Mouse (Mus musculus) MEL (cell line): ENCODE measurements around the gene Igsf8. TPM values are rescaled to one million over a fixed set of nuclear protein-coding genes. Genes with fewer than 3 reads are reported as not detected.

Source experiments
- DNase-seq: peaks from one replicate; pipeline ENCODE4 v3.0.0; 2011; ENCODE audit warnings: low read depth, low spot score
- H3K27ac ChIP-seq: 2 replicates; pipeline ENCODE4 v1.5.1; 2012; ENCODE audit warnings: low read depth, mild to moderate bottlenecking, control low read depth, low read length, moderate library complexity; ENCODE audit not compliant: control insufficient read depth
- H3K27me3 ChIP-seq, 2 experiments: fragments of 150-350 bp in 1 of 2; sonication (generic) in 1 of 2; 2 replicates each; pipeline ENCODE4 v1.6.1; 2012; ENCODE audit warnings: low read length in 2 of 2, mild to moderate bottlenecking in 2 of 2, improper control_type of control experiment in 1 of 2, moderate library complexity in 1 of 2; ENCODE audit not compliant: insufficient read depth in 2 of 2, control insufficient read depth in 1 of 2
- H3K36me3 ChIP-seq, 2 experiments: 2 replicates each; pipeline ENCODE4 v1.6.1; 2012 to 2014; ENCODE audit warnings: low read length in 2 of 2, improper control_type of control experiment in 1 of 2, inconsistent platforms in 1 of 2, mild to moderate bottlenecking in 1 of 2; ENCODE audit not compliant: insufficient read depth in 2 of 2, control insufficient read depth in 1 of 2
- H3K4me1 ChIP-seq, 2 experiments: fragments of 150-350 bp in 1 of 2; sonication (generic) in 1 of 2; 2 replicates each; pipeline ENCODE4 v1.6.1; 2012; ENCODE audit warnings: low read length in 2 of 2, improper control_type of control experiment in 1 of 2, mild to moderate bottlenecking in 1 of 2; ENCODE audit not compliant: insufficient read depth in 2 of 2, control insufficient read depth in 1 of 2
- H3K4me3 ChIP-seq, 2 experiments: fragments of 150-350 bp in 1 of 2; sonication (generic) in 1 of 2; 2 replicates each; pipeline ENCODE4 v1.5.1; 2012; ENCODE audit warnings: low read depth in 2 of 2, low read length in 2 of 2, mild to moderate bottlenecking in 2 of 2, moderate library complexity in 2 of 2, control low read depth in 1 of 2, improper control_type of control experiment in 1 of 2; ENCODE audit not compliant: control insufficient read depth in 1 of 2, insufficient read depth in 1 of 2
- H3K79me2 ChIP-seq: 2 replicates; pipeline ENCODE4 v1.6.1; 2012; ENCODE audit warnings: mild to moderate bottlenecking, low read length, moderate library complexity; ENCODE audit not compliant: control insufficient read depth, poor library complexity, insufficient read depth
- H3K9ac ChIP-seq: 2 replicates; pipeline ENCODE4 v1.6.1; 2012; ENCODE audit warnings: low read depth, mild to moderate bottlenecking, control low read depth, low read length, moderate library complexity; ENCODE audit not compliant: control insufficient read depth, poor library complexity, severe bottlenecking
- H3K9me3 ChIP-seq: fragments of 150-350 bp; sonication (generic); replicated peaks from 2 replicates; pipeline ENCODE4 v1.6.1; 2012; ENCODE audit warnings: mild to moderate bottlenecking, low read length, improper control_type of control experiment, moderate library complexity; ENCODE audit not compliant: insufficient read depth
- CHD1 ChIP-seq: IDR thresholded peaks from 2 replicates; pipeline ENCODE4 v1.6.1; 2012; ENCODE audit warnings: low read depth, mild to moderate bottlenecking, inconsistent platforms, low read length, improper control_type of control experiment
- CHD2 ChIP-seq: IDR thresholded peaks from 2 replicates; pipeline ENCODE4 v1.6.1; 2011; ENCODE audit warnings: low read length, improper control_type of control experiment
- E2F4 ChIP-seq: IDR thresholded peaks from 2 replicates; pipeline ENCODE4 v1.6.1; 2011; ENCODE audit warnings: low read depth, low read length, improper control_type of control experiment, borderline replicate concordance
- ETS1 ChIP-seq: IDR thresholded peaks from 2 replicates; pipeline ENCODE4 v1.6.1; 2012; ENCODE audit warnings: low read depth, mild to moderate bottlenecking, inconsistent platforms, low read length, improper control_type of control experiment, moderate library complexity
- GABPA ChIP-seq: IDR thresholded peaks from 2 replicates; pipeline ENCODE4 v1.6.1; 2012; ENCODE audit warnings: low read depth, mild to moderate bottlenecking, inconsistent platforms, low read length, improper control_type of control experiment, moderate library complexity
- GATA1 ChIP-seq: IDR thresholded peaks from 2 replicates; pipeline ENCODE4 v1.6.1; 2011; ENCODE audit warnings: low read depth, low read length, improper control_type of control experiment
- MAFK ChIP-seq: IDR thresholded peaks from 2 replicates; pipeline ENCODE4 v1.6.1; 2011; ENCODE audit warnings: low read depth, mild to moderate bottlenecking, low read length, improper control_type of control experiment, borderline replicate concordance
- MAZ ChIP-seq: IDR thresholded peaks from 2 replicates; pipeline ENCODE4 v1.6.1; 2012; ENCODE audit warnings: low read depth, mild to moderate bottlenecking, inconsistent platforms, low read length, improper control_type of control experiment
- MYB ChIP-seq: IDR thresholded peaks from 2 replicates; pipeline ENCODE4 v1.6.1; 2011; ENCODE audit warnings: mild to moderate bottlenecking, low read depth, low read length, improper control_type of control experiment
- NELFE ChIP-seq: IDR thresholded peaks from 2 replicates; pipeline ENCODE4 v1.6.1; 2011; ENCODE audit warnings: low read depth, low read length, improper control_type of control experiment
- NRF1 ChIP-seq: IDR thresholded peaks from 2 replicates; pipeline ENCODE4 v1.6.1; 2014; ENCODE audit warnings: low read depth, mild to moderate bottlenecking, inconsistent platforms, low read length, improper control_type of control experiment, moderate library complexity; ENCODE audit not compliant: poor library complexity, insufficient read depth, severe bottlenecking
- POLR2AphosphoS5 ChIP-seq: IDR thresholded peaks from 2 replicates; pipeline ENCODE4 v1.6.1; 2012; ENCODE audit warnings: low read depth, borderline replicate concordance, mild to moderate bottlenecking, inconsistent platforms, low read length, moderate library complexity, mixed read lengths
- SIN3A ChIP-seq: IDR thresholded peaks from 2 replicates; pipeline ENCODE4 v1.6.1; 2012; ENCODE audit warnings: low read length, improper control_type of control experiment, inconsistent platforms
- TCF12 ChIP-seq: IDR thresholded peaks from 2 replicates; pipeline ENCODE4 v1.6.1; 2014; ENCODE audit warnings: low read depth, mild to moderate bottlenecking, inconsistent platforms, low read length, improper control_type of control experiment, moderate library complexity
- UBTF ChIP-seq: IDR thresholded peaks from 2 replicates; pipeline ENCODE4 v1.6.1; 2012; ENCODE audit warnings: low read depth, mild to moderate bottlenecking, inconsistent platforms, low read length, improper control_type of control experiment, moderate library complexity, borderline replicate concordance; ENCODE audit not compliant: insufficient read depth
- USF1 ChIP-seq: IDR thresholded peaks from 2 replicates; pipeline ENCODE4 v1.6.1; 2014; ENCODE audit warnings: low read depth, mild to moderate bottlenecking, inconsistent platforms, low read length, improper control_type of control experiment, moderate library complexity
- ZKSCAN1 ChIP-seq: IDR thresholded peaks from 2 replicates; pipeline ENCODE4 v1.6.1; 2012; ENCODE audit warnings: low read depth, mild to moderate bottlenecking, inconsistent platforms, low read length, improper control_type of control experiment, moderate library complexity
- ZNF384 ChIP-seq: IDR thresholded peaks from 2 replicates; pipeline ENCODE4 v1.6.1; 2012; ENCODE audit warnings: low read depth, mild to moderate bottlenecking, inconsistent platforms, low read length, improper control_type of control experiment
- polyA plus RNA-seq, 2 experiments: library from polyadenylated mRNA; stranded (reverse) in 1 of 2; unstranded in 1 of 2; fragments of >175 nt in 1 of 2; fragments of >200 nt in 1 of 2; gene quantifications; 2 replicates each; pipeline versions ENCODE4 v1.2.1 to v1.2.4; 2012; ENCODE audit warnings: low replicate concordance in 2 of 2, low read depth in 1 of 2; ENCODE audit not compliant: insufficient read length in 2 of 2, insufficient read depth in 1 of 2, missing spikeins in 1 of 2
- total RNA-seq: library from RNA; depleted of rRNA; stranded (reverse); fragments of 300-350 nt; gene quantifications from 2 replicates; pipeline ENCODE4 v1.2.3, GENCODE M21; 2012

Igsf8 gene
- total and polyA plus RNA-seq, 3 experiments: 88.0 to 97.2 TPM; not detected in 1

DNA sequence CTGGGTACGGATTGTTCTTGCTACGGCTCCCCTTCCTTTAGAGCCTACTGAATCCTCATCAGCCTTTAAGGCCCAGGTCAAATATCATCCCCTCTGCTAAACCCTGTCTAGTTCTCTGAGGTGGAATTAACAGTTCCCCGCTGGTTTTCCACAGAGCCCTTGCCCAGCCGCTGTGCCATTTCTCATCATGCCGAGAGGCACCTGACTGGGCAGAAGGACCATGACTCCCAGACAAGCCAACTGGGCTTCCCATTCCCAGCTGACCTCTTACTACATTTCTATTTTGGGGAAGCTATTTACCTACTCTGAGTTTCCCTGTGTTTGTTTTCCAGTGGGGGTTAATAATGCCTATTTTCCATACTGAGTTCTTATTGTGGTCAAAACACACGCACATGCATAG lies 21.6 kb downstream of the Igsf8 start:
- TF ChIP-seq MAFK: no peak
- DNase-seq: no peak
- H3K27ac ChIP-seq: no peak overlapping the region
- no peak overlapping the region for H3K4me3 ChIP-seq
- H3K9me3 ChIP-seq: no peaks in the 10 kb centered on the region
- peaks cover 0 to 3% of the 10 kb centered on the region in 2 experiments; a peak in 1 of 4 replicates for H3K27me3 ChIP-seq
- no peaks in the 10 kb centered on the region for H3K79me2 ChIP-seq
- no peaks in the 10 kb centered on the region for H3K36me3 ChIP-seq
- peaks cover 0 to 12% of the 10 kb centered on the region in 2 experiments; a peak in 2 of 4 replicates for H3K4me1 ChIP-seq
- no peak overlapping the region for H3K9ac ChIP-seq

DNA sequence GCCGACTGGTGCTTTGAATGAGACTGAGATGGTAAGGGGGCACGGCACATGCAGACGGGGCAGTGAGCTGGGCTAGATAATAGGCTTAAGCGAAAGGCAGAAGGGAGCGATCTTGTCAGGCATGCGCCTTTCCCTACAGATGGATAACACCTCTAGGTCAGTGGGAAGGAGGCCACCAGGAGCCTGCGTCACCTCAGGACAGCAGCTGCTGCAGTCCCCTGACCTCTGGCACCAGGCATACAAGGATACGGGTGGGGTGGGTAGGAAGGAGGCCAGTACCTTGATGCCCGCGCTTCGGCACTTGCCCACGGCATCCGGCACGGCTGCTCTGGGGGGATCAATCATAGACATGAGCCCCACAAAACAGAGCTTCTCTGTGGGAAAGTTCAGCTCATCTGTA lies 22.8 kb downstream of the Igsf8 start:
- TF ChIP-seq MYB: no peak
- TF ChIP-seq E2F4: no peak
- no peak for TF ChIP-seq CHD1
- TF ChIP-seq ZKSCAN1: no peak
- no peak for TF ChIP-seq POLR2AphosphoS5
- TF ChIP-seq CHD2: no peak
- no peak for TF ChIP-seq GATA1
- no peak for TF ChIP-seq USF1
- Histone ChIP-seq H3K27ac (no peak overlapping the region), H3K9ac (no peak overlapping the region), H3K79me2 (no peaks in the 10 kb centered on the region), H3K4me3 (no peak overlapping the region), H3K9me3 (no peaks in the 10 kb centered on the region), H3K36me3 (peaks cover 0 to 1% of the 10 kb centered on the region in 2 experiments; a peak in 1 of 4 replicates), H3K27me3 (peaks cover 0 to 3% of the 10 kb centered on the region in 2 experiments; a peak in 1 of 4 replicates), H3K4me1 (peaks cover 0 to 8% of the 10 kb centered on the region in 2 experiments; a peak in 1 of 4 replicates)
- no peak for DNase-seq

DNA sequence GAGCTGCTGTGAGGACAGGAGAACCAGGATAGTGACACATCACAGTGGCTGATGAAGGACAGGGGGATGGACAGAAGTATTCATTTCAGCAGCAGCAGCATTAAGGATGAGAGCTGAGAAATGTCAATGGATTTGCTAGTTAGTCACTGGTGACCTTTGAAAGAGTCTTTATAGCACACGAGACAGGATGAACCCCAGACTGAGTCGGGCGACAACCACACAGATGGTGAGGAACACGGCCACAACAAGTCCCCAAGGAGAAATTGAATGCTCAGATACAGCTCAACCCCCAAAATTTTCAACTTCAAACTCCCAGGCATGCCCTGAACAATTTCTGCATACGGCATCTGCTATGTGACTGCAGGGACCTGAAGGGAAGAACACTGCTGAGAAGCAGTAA lies 25.3 kb downstream of the Igsf8 start:
- Histone ChIP-seq H3K79me2 (no peaks in the 10 kb centered on the region), H3K4me3 (no peak overlapping the region), H3K27ac (no peak overlapping the region), H3K4me1 (peaks cover 0 to 10% of the 10 kb centered on the region in 2 experiments; a peak in 2 of 4 replicates), H3K9me3 (no peaks in the 10 kb centered on the region), H3K27me3 (peaks cover 3 to 5% of the 10 kb centered on the region in 2 experiments; a peak in 2 of 4 replicates), H3K9ac (no peak overlapping the region), H3K36me3 (peaks cover 0 to 7% of the 10 kb centered on the region in 2 experiments; a peak in 1 of 4 replicates)
- no peak for DNase-seq
- no peak for TF ChIP-seq ETS1
- no peak for TF ChIP-seq GABPA
- TF ChIP-seq POLR2AphosphoS5: no peak
- TF ChIP-seq ZNF384: no peak
- no peak for TF ChIP-seq E2F4
- TF ChIP-seq NELFE: no peak
- TF ChIP-seq TCF12: no peak
- TF ChIP-seq UBTF: no peak
- TF ChIP-seq NRF1: no peak
- no peak for TF ChIP-seq ZKSCAN1
- no peak for TF ChIP-seq SIN3A
- no peak for TF ChIP-seq MAZ
